Mouse (Mus musculus): ENCODE measurements around the gene Kdm5b.

Gene Kdm5b

GRCm38 (mm10) chr1:134549632-134550132 lies 10.3 kb upstream of the Kdm5b start, which contains the start of gene Mgat4e:
TSS of gene Mgat4e (minus strand) at chr1:134549682.
- in situ Hi-C loops (cut with MboI, MseI), result no loop called here

- in situ Hi-C loops (cut with MboI, MseI), result no loop called here
Observed at GRCm38 (mm10) chr1:134551869-134552268, 8.1 kb upstream of the Kdm5b start.

DNA sequence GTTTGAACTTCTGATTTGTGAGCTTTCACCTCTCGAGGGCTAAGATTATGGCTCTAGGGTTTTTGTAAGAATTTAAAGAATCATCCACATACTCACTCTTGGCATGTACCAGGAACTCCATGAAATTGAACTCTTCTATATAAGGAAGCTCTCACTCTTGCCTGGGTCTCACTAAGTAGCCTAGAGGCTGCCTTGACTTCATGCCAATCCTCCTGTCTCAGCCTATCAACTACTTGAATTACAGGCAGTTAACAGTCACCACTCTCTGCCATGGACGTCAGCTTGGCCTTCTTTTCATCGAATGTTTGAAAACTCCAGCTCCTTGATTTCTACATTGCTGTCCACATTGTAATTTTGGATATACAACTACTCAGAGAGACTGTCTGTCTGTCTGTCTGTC lies 7.6 kb upstream of the Kdm5b start:
- in situ Hi-C loops (cut with MboI, MseI), result no loop called here

DNA sequence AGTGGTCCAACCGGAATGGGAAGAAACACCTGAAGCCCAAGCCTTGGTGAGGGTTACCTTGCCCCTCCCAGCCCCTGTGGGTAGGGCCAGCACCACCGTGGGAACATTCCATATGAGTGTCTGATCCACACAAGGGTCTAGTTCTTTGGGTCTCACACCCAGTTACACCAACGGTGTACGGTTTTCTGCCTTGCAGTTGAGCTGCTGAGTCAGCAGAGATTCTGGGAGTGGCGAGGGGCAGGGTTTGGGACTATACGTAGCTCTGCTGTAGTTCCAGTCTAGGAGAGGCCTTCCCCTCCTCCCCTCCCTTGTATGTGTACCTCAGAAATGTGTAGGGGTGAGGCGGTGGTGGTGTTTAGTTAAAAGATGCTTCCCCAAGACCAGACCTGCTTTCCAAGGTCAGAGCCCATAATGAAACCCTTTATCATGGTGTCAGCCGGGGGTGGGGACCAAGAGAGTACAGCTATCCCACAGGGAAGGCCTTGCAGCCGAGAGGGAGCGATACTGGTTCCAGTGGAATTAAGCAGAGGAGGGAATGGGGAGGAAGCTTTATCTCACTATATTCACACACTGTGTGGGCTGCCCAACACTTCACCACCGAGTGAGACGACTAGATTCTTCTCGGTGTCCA lies 4.6 kb upstream of the Kdm5b start:
- in situ Hi-C loops (cut with MboI, MseI), result no loop called here

DNA sequence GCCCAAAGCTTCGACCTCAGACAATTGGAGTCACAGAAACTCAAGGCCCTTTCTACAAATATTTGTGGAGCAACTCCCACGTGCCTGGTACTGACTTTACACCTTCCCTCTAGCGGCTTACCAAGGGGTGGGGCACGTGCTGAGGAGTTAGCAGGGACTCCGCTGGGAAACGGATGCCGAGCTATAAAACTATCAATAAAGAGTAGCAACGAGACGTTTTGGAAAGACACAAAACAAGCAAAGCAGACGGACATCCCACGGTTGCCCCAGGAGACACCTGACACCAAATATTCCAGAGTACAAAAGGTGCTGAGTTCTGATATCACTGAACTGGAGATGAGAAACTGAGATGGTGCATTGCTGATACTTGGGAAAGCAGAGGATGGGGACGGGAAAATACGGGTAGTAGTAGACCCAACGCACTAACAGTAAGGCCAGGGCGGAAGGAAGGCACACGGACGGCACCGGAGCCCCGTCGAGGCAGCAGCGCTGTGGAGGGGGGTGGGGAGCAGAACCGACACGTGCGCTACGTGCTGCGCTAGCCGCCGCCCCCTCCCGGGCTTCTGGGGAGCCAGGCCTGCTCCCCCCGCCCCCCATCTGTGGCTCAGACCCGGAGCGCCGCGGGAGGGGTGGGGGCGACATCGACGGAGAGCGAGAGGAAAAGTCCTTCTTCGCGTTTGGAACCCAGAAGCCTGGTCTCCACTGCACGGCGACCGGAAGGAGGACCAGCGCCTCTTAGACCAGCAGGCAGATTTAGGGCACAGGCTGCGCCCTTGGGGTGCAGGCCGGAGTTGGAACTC lies 3.9 kb upstream of the Kdm5b start:
- in situ Hi-C loops (cut with MboI, MseI), result no loop called here

DNA sequence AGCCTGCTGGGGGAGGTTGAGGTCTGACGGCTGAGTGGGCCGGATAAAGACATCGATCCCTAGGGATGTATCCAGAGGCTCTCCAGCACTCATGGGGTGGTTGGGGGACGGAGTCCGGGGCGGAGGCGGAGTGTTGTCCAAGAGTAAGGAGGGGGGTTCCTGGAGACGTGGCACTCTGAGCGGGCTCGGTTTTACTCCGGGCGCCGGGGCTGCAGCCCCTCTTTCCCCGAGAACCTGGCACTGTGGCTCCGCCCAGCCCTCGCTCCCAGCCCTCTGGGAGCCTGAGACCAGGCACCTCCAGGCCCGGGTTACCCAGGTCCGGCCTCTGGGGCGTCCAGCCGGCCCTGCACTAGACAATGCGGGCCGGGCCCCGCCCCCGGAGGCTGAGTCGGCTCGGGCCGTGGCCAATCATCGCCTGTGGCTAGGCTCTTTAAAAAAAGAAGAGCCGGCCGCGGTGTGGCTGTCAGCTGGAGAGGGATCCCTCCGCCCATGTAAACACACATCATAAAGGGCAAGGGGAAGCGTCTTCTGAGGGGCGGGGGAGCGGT lies 3.2 kb upstream of the Kdm5b start:
- in situ Hi-C loops (cut with MboI, MseI), result no loop called here

DNA sequence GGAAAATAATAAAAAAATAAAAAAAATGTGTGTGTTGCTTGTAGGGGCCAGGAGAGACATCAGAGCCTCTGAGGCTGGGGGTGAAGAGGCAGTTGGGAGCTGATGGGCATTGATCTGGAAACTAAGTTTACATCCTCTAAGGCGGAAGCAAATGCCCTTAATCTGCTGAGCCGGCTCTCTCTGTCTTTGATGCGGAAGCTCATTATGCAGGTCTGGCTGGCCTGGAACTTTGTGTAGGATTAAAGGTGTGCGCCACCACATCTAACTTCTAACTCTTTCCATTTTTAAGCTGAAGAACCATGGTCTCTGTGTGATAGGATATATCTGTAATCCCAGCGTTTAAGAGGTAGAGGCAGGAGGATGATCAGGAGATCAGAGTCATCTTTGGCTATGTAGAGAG lies 1.5 kb upstream of the Kdm5b start:
- in situ Hi-C loops (cut with MboI, MseI), result no loop called here

- in situ Hi-C loops (cut with MboI, MseI), result no loop called here
Observed at GRCm38 (mm10) chr1:134559226-134559625, 745 bp upstream of the Kdm5b start.

GRCm38 (mm10) chr1:134560396-134560795 lies 425 bp downstream of the Kdm5b start:
- in situ Hi-C loops (cut with MboI, MseI), result no loop called here

GRCm38 (mm10) chr1:134560801-134561769 lies 1.1 kb downstream of the Kdm5b start:
- in situ Hi-C loops (cut with MboI, MseI), result no loop called here

GRCm38 (mm10) chr1:134561770-134562143 lies 1.8 kb downstream of the Kdm5b start:
- in situ Hi-C loops (cut with MboI, MseI), result no loop called here

- in situ Hi-C loops (cut with MboI, MseI), result no loop called here
Observed at GRCm38 (mm10) chr1:134562457-134562856, 2.5 kb downstream of the Kdm5b start.

- in situ Hi-C loops (cut with MboI, MseI), result no loop called here
Observed at GRCm38 (mm10) chr1:134563726-134564125, 3.8 kb downstream of the Kdm5b start.

DNA sequence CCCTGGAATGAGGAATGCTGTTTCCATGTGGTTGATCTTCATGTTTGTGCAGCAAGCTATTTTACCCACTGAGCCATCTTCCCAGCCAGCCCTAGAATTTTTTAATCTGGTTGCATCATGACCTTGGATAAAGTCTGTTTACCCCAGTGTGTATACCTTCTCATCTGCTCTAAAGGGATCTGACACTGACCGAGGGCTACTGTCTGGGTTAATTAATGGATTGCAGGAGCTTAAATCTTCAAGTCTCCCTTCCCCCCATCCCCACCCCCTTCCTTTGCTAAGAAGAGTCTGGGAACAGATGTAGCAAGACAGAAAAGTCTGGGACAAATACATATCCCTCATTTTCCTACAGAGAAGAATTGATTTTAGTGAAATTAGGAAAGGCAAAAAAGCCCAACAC lies 7.5 kb downstream of the Kdm5b start:
- in situ Hi-C loops (cut with MboI, MseI), result no loop called here

- in situ Hi-C loops (cut with MboI, MseI), result no loop called here
Observed at GRCm38 (mm10) chr1:134570171-134570570, 10.2 kb downstream of the Kdm5b start.

GRCm38 (mm10) chr1:134570631-134571030 lies 10.7 kb downstream of the Kdm5b start:
- in situ Hi-C loops (cut with MboI, MseI), result no loop called here

DNA sequence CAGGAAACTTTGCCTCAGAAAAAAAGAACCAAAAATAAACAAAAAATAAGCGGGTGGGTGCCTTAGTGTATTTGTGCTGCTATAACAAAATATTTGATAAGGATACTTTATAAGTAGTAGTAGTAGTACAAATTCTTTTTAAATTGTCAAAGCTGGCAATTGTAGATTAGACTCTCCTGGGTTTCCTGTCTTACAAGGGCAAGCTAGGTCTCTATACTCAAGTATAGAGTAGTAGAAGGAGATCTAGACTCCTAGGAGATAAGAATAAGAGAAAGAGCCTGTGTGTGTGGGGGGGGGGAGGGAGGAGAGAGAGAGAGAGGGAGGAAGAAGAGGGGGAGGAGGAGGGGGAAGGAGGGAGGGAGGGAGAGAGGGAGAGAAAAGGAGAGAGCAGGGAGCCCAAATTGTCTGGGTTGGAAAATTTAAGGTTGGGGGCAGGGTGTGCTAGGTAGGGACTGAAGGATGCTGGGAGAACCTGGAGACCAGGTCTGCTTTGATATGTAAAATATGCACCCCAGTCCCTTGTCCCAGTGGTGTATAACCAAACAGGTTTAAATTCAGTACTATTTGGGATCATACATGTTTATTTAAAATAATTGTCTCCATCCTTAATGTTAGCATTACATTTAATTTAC lies 13.4 kb downstream of the Kdm5b start:
- in situ Hi-C loops (cut with MboI, MseI), result no loop called here

DNA sequence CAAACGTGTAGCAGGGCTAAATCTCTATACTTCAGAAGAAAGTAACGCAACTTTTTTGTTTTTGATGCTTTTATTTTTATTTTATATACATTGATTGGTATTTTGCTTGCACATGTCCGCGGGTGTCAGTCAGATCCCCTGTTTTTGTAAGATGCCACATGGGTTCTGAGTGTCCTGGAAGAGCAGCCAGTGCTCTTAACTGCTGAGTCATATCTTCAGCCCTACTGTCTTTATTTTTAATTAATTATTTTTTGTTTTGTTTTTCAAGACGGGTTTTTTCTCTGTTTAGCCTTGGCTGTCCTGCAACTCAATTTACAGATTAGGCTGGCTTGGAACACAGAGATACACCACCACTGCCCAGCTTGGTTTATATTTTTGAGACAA lies 14.0 kb downstream of the Kdm5b start:
- in situ Hi-C loops (cut with MboI, MseI), result no loop called here

GRCm38 (mm10) chr1:134577384-134578120 lies 17.6 kb downstream of the Kdm5b start:
- in situ Hi-C loops (cut with MboI, MseI), result no loop called here

GRCm38 (mm10) chr1:134580796-134581195 lies 20.8 kb downstream of the Kdm5b start:
- in situ Hi-C loops (cut with MboI, MseI), result no loop called here
